Mouse (Mus musculus): ENCODE measurements around the gene Orm3. TPM values are rescaled to one million over a fixed set of nuclear protein-coding genes. Genes with fewer than 3 reads are reported as not detected.
A peak's percentile ranks its signal among the peaks of the same experiment; 100 is the strongest.

Orm3 gene
- polyA plus RNA-seq, 1 experiment from 2014 or later, result not detected

- Histone ChIP-seq H3K27me3 (ENCODE audit: control insufficient read depth, insufficient read depth, low read length) (no peaks in the 10 kb centered on the region), H3K4me3 (ENCODE audit: low read depth, low read length) (no peak overlapping the region), H3K9ac (ENCODE audit: low read length) (no peak overlapping the region), H3K4me2 (replicated peaks; ENCODE audit: low read depth) (no peak overlapping the region), H3K27ac (replicated peaks) (no peak overlapping the region), H3K36me3 (ENCODE audit: control insufficient read depth, insufficient read depth, low read length) (peaks cover 6% of the 10 kb centered on the region; the same call in 1 of the 2 replicates), H3K4me1 (replicated peaks; ENCODE audit: control insufficient read depth, insufficient read depth) (no peaks in the 10 kb centered on the region), H3K9me3 (ENCODE audit: control insufficient read depth, low read length) (no peaks in the 10 kb centered on the region)
- DNase-seq (ENCODE audit: low spot score), result no peak
- no peak for ATAC-seq (ENCODE audit: low FRiP score, low TSS enrichment)
- WGBS, result 88% methylated on average over 8 of the region's 8 CpGs
- no peak for TF ChIP-seq EP300 (optimal IDR thresholded peaks at IDR 0.05)
- TF ChIP-seq CTCF (IDR thresholded peaks at IDR 0.05; ENCODE audit: low read depth), result no peak
Observed at GRCm38 (mm10) chr4:63373404-63373803, 17.4 kb downstream of the Orm3 start.

GRCm38 (mm10) chr4:63374331-63374730, 18.4 kb downstream of the Orm3 start:
- DNase-seq (ENCODE audit: low spot score) (no peak), ATAC-seq (ENCODE audit: low FRiP score, low TSS enrichment) (no peak)
- H3K36me3 ChIP-seq (ENCODE audit: control insufficient read depth, insufficient read depth, low read length), result peaks cover 6% of the 10 kb centered on the region; the same call in 1 of the 2 replicates

DNA sequence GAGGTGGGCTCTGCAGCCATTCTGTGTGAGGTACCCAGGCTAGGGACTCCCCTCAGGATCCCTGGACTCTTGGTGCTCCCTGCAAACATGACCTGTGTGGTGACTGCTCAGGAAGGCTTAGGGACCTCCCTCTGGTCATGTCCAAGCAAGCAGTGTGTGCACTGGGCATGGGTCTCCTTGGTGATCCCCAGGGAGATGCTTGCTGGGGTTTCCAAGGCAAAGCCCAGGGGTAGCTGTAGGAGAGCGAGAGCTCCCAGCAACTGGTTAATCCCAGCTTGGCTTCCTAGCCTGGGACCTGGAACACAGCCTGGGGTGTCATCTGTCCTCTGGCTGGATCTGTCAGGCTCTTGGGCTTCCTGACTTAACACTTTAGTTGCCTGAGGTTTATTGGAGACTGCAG, 19.4 kb downstream of the Orm3 start:
- Histone ChIP-seq H3K4me1 (replicated peaks; ENCODE audit: control insufficient read depth, insufficient read depth) (no peaks in the 10 kb centered on the region), H3K4me2 (replicated peaks; ENCODE audit: low read depth) (no peak overlapping the region), H3K9ac (ENCODE audit: low read length) (no peak overlapping the region), H3K36me3 (ENCODE audit: control insufficient read depth, insufficient read depth, low read length) (peaks cover 13% of the 10 kb centered on the region; the same call in 1 of the 2 replicates), H3K9me3 (ENCODE audit: control insufficient read depth, low read length) (no peaks in the 10 kb centered on the region), H3K27ac (replicated peaks) (no peak overlapping the region), H3K4me3 (ENCODE audit: low read depth, low read length) (no peak overlapping the region), H3K27me3 (ENCODE audit: control insufficient read depth, insufficient read depth, low read length) (no peaks in the 10 kb centered on the region)
- 36% methylated on average over 1 of the region's 1 CpGs for WGBS
- ATAC-seq (ENCODE audit: low FRiP score, low TSS enrichment) (peak; percentile 11; the same call in 1 of the 2 replicates), DNase-seq (ENCODE audit: low spot score) (no peak)
- no peak for TF ChIP-seq CTCF (IDR thresholded peaks at IDR 0.05; ENCODE audit: low read depth)
- TF ChIP-seq EP300 (optimal IDR thresholded peaks at IDR 0.05), result no peak

More at GRCm38 (mm10) chr4:63374331-63374730, 18.4 kb downstream of the Orm3 start:
- 61% methylated on average over 12 of the region's 12 CpGs for WGBS
- no peaks in the 10 kb centered on the region for H3K9me3 ChIP-seq (ENCODE audit: control insufficient read depth, low read length)
- H3K27me3 ChIP-seq (ENCODE audit: control insufficient read depth, insufficient read depth, low read length), result no peaks in the 10 kb centered on the region
- no peak overlapping the region for H3K4me2 ChIP-seq (replicated peaks; ENCODE audit: low read depth)
- no peak overlapping the region for H3K9ac ChIP-seq (ENCODE audit: low read length)
- no peak overlapping the region for H3K27ac ChIP-seq (replicated peaks)
- no peak overlapping the region for H3K4me3 ChIP-seq (ENCODE audit: low read depth, low read length)
- no peaks in the 10 kb centered on the region for H3K4me1 ChIP-seq (replicated peaks; ENCODE audit: control insufficient read depth, insufficient read depth)
- TF ChIP-seq CTCF (IDR thresholded peaks at IDR 0.05; ENCODE audit: low read depth), result no peak
- no peak for TF ChIP-seq EP300 (optimal IDR thresholded peaks at IDR 0.05)

DNA sequence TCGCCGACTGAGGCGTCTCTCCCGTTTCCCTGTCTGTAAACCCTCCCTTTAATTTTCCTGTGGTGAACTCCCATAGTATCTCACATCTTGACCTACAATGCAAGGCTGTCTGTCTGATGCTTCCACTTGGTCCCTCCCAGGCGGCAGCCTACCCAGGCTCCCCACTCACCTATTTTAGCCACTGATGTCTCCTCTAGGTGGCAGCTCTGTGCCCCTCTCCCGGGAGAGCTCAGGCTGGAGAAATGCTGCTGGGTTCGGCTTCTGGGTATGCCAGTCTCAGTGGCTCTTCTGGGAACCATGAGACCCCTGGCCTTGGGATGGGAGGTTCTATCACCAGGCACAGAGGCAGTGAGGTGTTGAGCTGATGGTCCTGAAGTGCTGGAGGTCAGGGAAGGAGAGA, 21.5 kb downstream of the Orm3 start:
- H3K36me3 ChIP-seq (ENCODE audit: control insufficient read depth, insufficient read depth, low read length), result peaks cover 19% of the 10 kb centered on the region; the same call in 1 of the 2 replicates

GRCm38 (mm10) chr4:63382676-63383369, 26.9 kb downstream of the Orm3 start:
- Histone ChIP-seq H3K27me3 (ENCODE audit: control insufficient read depth, insufficient read depth, low read length) (no peaks in the 10 kb centered on the region), H3K27ac (replicated peaks) (no peak overlapping the region), H3K36me3 (ENCODE audit: control insufficient read depth, insufficient read depth, low read length) (peaks cover 24% of the 10 kb centered on the region), H3K9ac (ENCODE audit: low read length) (no peak overlapping the region), H3K4me1 (replicated peaks; ENCODE audit: control insufficient read depth, insufficient read depth) (no peaks in the 10 kb centered on the region), H3K4me3 (ENCODE audit: low read depth, low read length) (no peak overlapping the region), H3K4me2 (replicated peaks; ENCODE audit: low read depth) (no peak overlapping the region), H3K9me3 (ENCODE audit: control insufficient read depth, low read length) (no peaks in the 10 kb centered on the region)
- no peak for TF ChIP-seq EP300 (optimal IDR thresholded peaks at IDR 0.05)
- TF ChIP-seq CTCF (IDR thresholded peaks at IDR 0.05; ENCODE audit: low read depth), result no peak
- no peak for DNase-seq (ENCODE audit: low spot score)
- 84% methylated on average over 4 of the region's 4 CpGs for WGBS
- no peak for ATAC-seq (ENCODE audit: low FRiP score, low TSS enrichment)

More for the DNA sequence above, 21.5 kb downstream of the Orm3 start:
- no peak for DNase-seq (ENCODE audit: low spot score)
- Histone ChIP-seq H3K27ac (replicated peaks) (no peak overlapping the region), H3K4me1 (replicated peaks; ENCODE audit: control insufficient read depth, insufficient read depth) (no peaks in the 10 kb centered on the region), H3K4me2 (replicated peaks; ENCODE audit: low read depth) (no peak overlapping the region), H3K27me3 (ENCODE audit: control insufficient read depth, insufficient read depth, low read length) (no peaks in the 10 kb centered on the region), H3K9me3 (ENCODE audit: control insufficient read depth, low read length) (no peaks in the 10 kb centered on the region), H3K4me3 (ENCODE audit: low read depth, low read length) (no peak overlapping the region), H3K9ac (ENCODE audit: low read length) (no peak overlapping the region)
- ATAC-seq (ENCODE audit: low FRiP score, low TSS enrichment), result no peak
- no peak for TF ChIP-seq EP300 (optimal IDR thresholded peaks at IDR 0.05)
- peak; percentile 57 for TF ChIP-seq CTCF (IDR thresholded peaks at IDR 0.05; ENCODE audit: low read depth)
- WGBS, result 71% methylated on average over 7 of the region's 7 CpGs

- no peak overlapping the region for H3K9ac ChIP-seq (ENCODE audit: low read length)
- WGBS, result 90% methylated on average over 12 of the region's 12 CpGs
- no peaks in the 10 kb centered on the region for H3K27me3 ChIP-seq (ENCODE audit: control insufficient read depth, insufficient read depth, low read length)
- DNase-seq (ENCODE audit: low spot score) (no peak), ATAC-seq (ENCODE audit: low FRiP score, low TSS enrichment) (no peak)
- H3K27ac ChIP-seq (replicated peaks), result no peak overlapping the region
- no peak overlapping the region for H3K4me3 ChIP-seq (ENCODE audit: low read depth, low read length)
- TF ChIP-seq CTCF (IDR thresholded peaks at IDR 0.05; ENCODE audit: low read depth) (no peak), EP300 (optimal IDR thresholded peaks at IDR 0.05) (no peak)
- H3K4me1 ChIP-seq (replicated peaks; ENCODE audit: control insufficient read depth, insufficient read depth), result no peaks in the 10 kb centered on the region
- peaks cover 24% of the 10 kb centered on the region for H3K36me3 ChIP-seq (ENCODE audit: control insufficient read depth, insufficient read depth, low read length)
- no peak overlapping the region for H3K4me2 ChIP-seq (replicated peaks; ENCODE audit: low read depth)
- no peaks in the 10 kb centered on the region for H3K9me3 ChIP-seq (ENCODE audit: control insufficient read depth, low read length)
Observed at GRCm38 (mm10) chr4:63383474-63383873, 27.5 kb downstream of the Orm3 start.

All from stomach, postnatal 0 days (tissue).